Comparison of ENCODE assay signal across 16 mouse cellular contexts in genomic region chr5:53759912-53760311, GRCm38 (mm10). TPM values are rescaled to one million over a fixed set of nuclear protein-coding genes. Genes with fewer than 3 reads are reported as not detected.
"Had no signal": no experiment of that assay in that cellular context is flagged by ENCODE, and none has a peak within 500 bp of the region (broad histone marks: within the 10 kb centered on the region; RNA-seq: fewer than 3 reads in every experiment).

No protein-coding gene starts in this region.

- H3K27me3 ChIP-seq: liver, embryonic 15.5 days; neural tube, embryonic 13.5 days had no signal

- ATAC-seq: midbrain, embryonic 16.5 days had no signal

- H3K4me2 ChIP-seq: hindbrain, embryonic 14.5 days; liver, embryonic 11.5 days; liver, embryonic 15.5 days; lung, embryonic 14.5 days; midbrain, embryonic 11.5 days; neural tube, embryonic 13.5 days had no signal

- H3K9ac ChIP-seq: hindbrain, embryonic 14.5 days; liver, embryonic 15.5 days; lung, embryonic 14.5 days; neural tube, embryonic 13.5 days had no signal

- DNase-seq: lung, embryonic 14.5 days; lung, postnatal 14 days; retina, postnatal 1 day; right cerebral cortex, postnatal 4 days; spleen, adult 18-20 months; thymus, postnatal 36 days had no signal

- H3K36me3 ChIP-seq: limb, embryonic 10.5 days; liver, embryonic 15.5 days; neural tube, embryonic 13.5 days had no signal

- H3K27ac ChIP-seq: hindbrain, embryonic 14.5 days; limb, embryonic 10.5 days; liver, embryonic 15.5 days; macrophage; neural tube, embryonic 13.5 days had no signal

- H3K4me3 ChIP-seq: limb, embryonic 10.5 days; liver, embryonic 15.5 days; megakaryocyte, embryonic 14.5 days; neural tube, embryonic 13.5 days had no signal

- H3K4me1 ChIP-seq: limb, embryonic 10.5 days; liver, embryonic 15.5 days; megakaryocyte, embryonic 14.5 days; neural tube, embryonic 13.5 days had no signal

- H3K9me3 ChIP-seq: limb, embryonic 10.5 days; liver, embryonic 15.5 days; megakaryocyte, embryonic 14.5 days; neural tube, embryonic 13.5 days had no signal

RNA-seq across cellular contexts. Expression of gene Cckar, which starts 52.4 kb away (rescaled TPM):
- polyA plus RNA-seq: macrophage; thymus, postnatal 0 days had no signal
